Mouse (Mus musculus) ES-E14 (cell line): ENCODE results near the gene Pnkd. TPM values are rescaled to one million over a fixed set of nuclear protein-coding genes. Genes with fewer than 3 reads are reported as not detected.

Experiments
- DNase-seq: peaks from one replicate; pipeline ENCODE4 v3.0.0-alpha.2; 2013; ENCODE audit warnings: low read depth, low spot score
- H3K27ac ChIP-seq: 2 replicates; pipeline ENCODE4 v1.5.1; 2012; ENCODE audit warnings: low read depth, mild to moderate bottlenecking, low read length, moderate library complexity, mixed read lengths; ENCODE audit not compliant: poor library complexity, insufficient read depth, severe bottlenecking
- H3K36me3 ChIP-seq: 2 replicates; pipeline ENCODE4 v1.6.1; 2012; ENCODE audit warnings: mild to moderate bottlenecking, low read length, moderate library complexity, mixed read lengths; ENCODE audit not compliant: control insufficient read depth, poor library complexity, insufficient read depth, severe bottlenecking
- H3K4me1 ChIP-seq, 2 experiments: fragments of 150-350 bp in 1 of 2; sonication (generic) in 1 of 2; 2 replicates each; pipeline ENCODE4 v1.6.1; 2012; ENCODE audit warnings: low read length in 2 of 2, mild to moderate bottlenecking in 1 of 2, mixed read lengths in 1 of 2; ENCODE audit not compliant: control insufficient read depth in 2 of 2, insufficient read depth in 2 of 2, poor library complexity in 1 of 2
- H3K4me3 ChIP-seq, 2 experiments: fragments of 150-350 bp in 1 of 2; sonication (generic) in 1 of 2; 2 replicates each; pipeline ENCODE4 v1.5.1; 2012; ENCODE audit warnings: low read length in 2 of 2, low read depth in 1 of 2, mild to moderate bottlenecking in 1 of 2, mixed read lengths in 1 of 2; ENCODE audit not compliant: insufficient read depth in 1 of 2, poor library complexity in 1 of 2, severe bottlenecking in 1 of 2
- H3K9ac ChIP-seq: 2 replicates; pipeline ENCODE4 v1.6.1; 2012; ENCODE audit warnings: low read depth, mild to moderate bottlenecking, low read length, mixed read lengths; ENCODE audit not compliant: poor library complexity, insufficient read depth, severe bottlenecking
- H3K9me3 ChIP-seq: fragments of 150-350 bp; sonication (generic); 2 replicates; pipeline ENCODE4 v1.6.1; 2012; ENCODE audit warnings: low read depth, mild to moderate bottlenecking, low read length; ENCODE audit not compliant: control insufficient read depth, insufficient read depth
- CHD2 ChIP-seq: IDR thresholded peaks from 2 replicates; pipeline ENCODE4 v1.6.1; 2014; ENCODE audit warnings: mild to moderate bottlenecking, low read depth, low read length, inconsistent platforms
- HCFC1 ChIP-seq: IDR thresholded peaks from 2 replicates; pipeline ENCODE4 v1.6.1; 2012; ENCODE audit warnings: low read length, inconsistent platforms, borderline replicate concordance; ENCODE audit not compliant: insufficient read depth
- MAFK ChIP-seq: IDR thresholded peaks from 2 replicates; pipeline ENCODE4 v1.6.1; 2014; ENCODE audit warnings: mild to moderate bottlenecking, low read depth, low read length, inconsistent platforms; ENCODE audit not compliant: insufficient read depth
- ZC3H11A ChIP-seq: IDR thresholded peaks from 2 replicates; pipeline ENCODE4 v1.6.1; 2012; ENCODE audit warnings: low read depth, mild to moderate bottlenecking, inconsistent platforms, low read length, borderline replicate concordance
- ZNF384 ChIP-seq: IDR thresholded peaks from 2 replicates; pipeline ENCODE4 v1.6.1; 2012; ENCODE audit warnings: low read depth, low read length, inconsistent platforms
- in situ Hi-C, 2 experiments: fragments of 600-800 bp; cut with MboI; formaldehyde crosslinking; loops; one replicate each; pipeline ENCODE4 v1.15.1; 2025; ENCODE audit warnings: low sequenced_read_pairs in 2 of 2, inconsistent platforms in 1 of 2; ENCODE audit not compliant: unreplicated experiment in 2 of 2
- total RNA-seq: library from RNA; depleted of rRNA; stranded (reverse); fragments of 300-350 nt; gene quantifications from 2 replicates; pipeline ENCODE4 v1.2.3, GENCODE M21; 2012

Pnkd gene
- total RNA-seq, 1 experiment, result 63.9 TPM

GRCm38 (mm10) chr1:74335033-74335432, 50.3 kb downstream of the Pnkd start:
- no peak for DNase-seq
- H3K9me3 ChIP-seq, result no peaks in the 10 kb centered on the region
- H3K4me1 ChIP-seq, result peaks cover 4 to 14% of the 10 kb centered on the region in 2 experiments; a peak in 3 of 4 replicates

GRCm38 (mm10) chr1:74335436-74336170, 50.9 kb downstream of the Pnkd start:
- TF ChIP-seq ZC3H11A, result no peak
- no peak for TF ChIP-seq ZNF384
- no peak for TF ChIP-seq CHD2
- no peak for TF ChIP-seq HCFC1
- TF ChIP-seq MAFK, result no peak
- no peak overlapping the region for H3K9ac ChIP-seq
- no peak overlapping the region for H3K4me3 ChIP-seq
- H3K4me1 ChIP-seq, result peaks cover 4 to 14% of the 10 kb centered on the region in 2 experiments; a peak in 3 of 4 replicates
- no peak for DNase-seq
- H3K36me3 ChIP-seq, result no peaks in the 10 kb centered on the region; the same call in 1 of the 2 replicates
- in situ Hi-C loops, result no loop called here
- H3K27ac ChIP-seq, result no peak overlapping the region
- no peaks in the 10 kb centered on the region for H3K9me3 ChIP-seq

More at GRCm38 (mm10) chr1:74335033-74335432, 50.3 kb downstream of the Pnkd start:
- no peaks in the 10 kb centered on the region for H3K36me3 ChIP-seq
- TF ChIP-seq ZC3H11A (no peak), HCFC1 (no peak), MAFK (no peak), CHD2 (no peak), ZNF384 (no peak)
- in situ Hi-C loops, result no loop called here
- no peak overlapping the region for H3K27ac ChIP-seq
- H3K4me3 ChIP-seq, result no peak overlapping the region
- no peak overlapping the region for H3K9ac ChIP-seq

GRCm38 (mm10) chr1:74337241-74337771, 52.6 kb downstream of the Pnkd start:
- no peak for DNase-seq
- H3K9me3 ChIP-seq, result no peaks in the 10 kb centered on the region
- no peaks in the 10 kb centered on the region; the same call in 1 of the 2 replicates for H3K36me3 ChIP-seq
- no peak overlapping the region for H3K9ac ChIP-seq
- H3K4me1 ChIP-seq, result peaks cover 4 to 11% of the 10 kb centered on the region in 2 experiments; a peak in 3 of 4 replicates
- no peak overlapping the region for H3K27ac ChIP-seq
- TF ChIP-seq CHD2 (no peak), ZC3H11A (no peak), ZNF384 (no peak), MAFK (no peak), HCFC1 (no peak)
- in situ Hi-C loops, result no loop called here
- no peak overlapping the region for H3K4me3 ChIP-seq

- DNase-seq, result no peak
- Histone ChIP-seq H3K27ac (no peak overlapping the region), H3K4me3 (no peak overlapping the region), H3K9ac (no peak overlapping the region), H3K9me3 (no peaks in the 10 kb centered on the region), H3K36me3 (no peaks in the 10 kb centered on the region; the same call in 1 of the 2 replicates), H3K4me1 (peaks cover 4 to 11% of the 10 kb centered on the region in 2 experiments; a peak in 3 of 4 replicates)
- in situ Hi-C loops, result no loop called here
- no peak for TF ChIP-seq ZNF384
- TF ChIP-seq HCFC1, result no peak
- TF ChIP-seq CHD2, result no peak
- no peak for TF ChIP-seq MAFK
- TF ChIP-seq ZC3H11A, result no peak
Observed at GRCm38 (mm10) chr1:74338013-74338412, 53.3 kb downstream of the Pnkd start.
